Mouse (Mus musculus) MEL (cell line): Measurements from ENCODE around the gene AC134908.4.

Source experiments
- BHLHE40 ChIP-seq: IDR thresholded peaks from 2 replicates; pipeline ENCODE4 v1.6.1; 2012; ENCODE audit warnings: low read depth, mild to moderate bottlenecking, inconsistent platforms, low read length, improper control_type of control experiment, borderline replicate concordance
- CTCF ChIP-seq, 3 experiments: IDR thresholded peaks in 2 of 3; conservative IDR thresholded peaks in 1 of 3; 2 replicates each; pipeline ENCODE4 v1.5.1; 2011 to 2012; ENCODE audit warnings: low read length in 3 of 3, low read depth in 2 of 3, mild to moderate bottlenecking in 2 of 3, improper control_type of control experiment in 1 of 3, inconsistent platforms in 1 of 3, mixed read lengths in 1 of 3, moderate library complexity in 1 of 3; ENCODE audit not compliant: control insufficient read depth in 1 of 3, insufficient read depth in 1 of 3, poor library complexity in 1 of 3, severe bottlenecking in 1 of 3
- E2F4 ChIP-seq: IDR thresholded peaks from 2 replicates; pipeline ENCODE4 v1.6.1; 2011; ENCODE audit warnings: low read depth, low read length, improper control_type of control experiment, borderline replicate concordance
- GATA1 ChIP-seq: IDR thresholded peaks from 2 replicates; pipeline ENCODE4 v1.6.1; 2011; ENCODE audit warnings: low read depth, low read length, improper control_type of control experiment
- HCFC1 ChIP-seq: IDR thresholded peaks from 2 replicates; pipeline ENCODE4 v1.6.1; 2012; ENCODE audit warnings: low read depth, mild to moderate bottlenecking, inconsistent platforms, low read length, improper control_type of control experiment, moderate library complexity
- JUND ChIP-seq: IDR thresholded peaks from 2 replicates; pipeline ENCODE4 v1.6.1; 2011; ENCODE audit warnings: low read depth, mild to moderate bottlenecking, improper control_type of control experiment, low read length
- MAX ChIP-seq: IDR thresholded peaks from 2 replicates; pipeline ENCODE4 v1.6.1; 2011; ENCODE audit warnings: low read length, improper control_type of control experiment
- MYC ChIP-seq: IDR thresholded peaks from 2 replicates; pipeline ENCODE4 v1.6.1; 2011; ENCODE audit warnings: low read depth, mild to moderate bottlenecking, low read length, improper control_type of control experiment, moderate library complexity
- NRF1 ChIP-seq: IDR thresholded peaks from 2 replicates; pipeline ENCODE4 v1.6.1; 2014; ENCODE audit warnings: low read depth, mild to moderate bottlenecking, inconsistent platforms, low read length, improper control_type of control experiment, moderate library complexity; ENCODE audit not compliant: poor library complexity, insufficient read depth, severe bottlenecking
- POLR2A ChIP-seq, 2 experiments: IDR thresholded peaks; 2 replicates each; pipeline ENCODE4 v1.6.1; 2011 to 2012; ENCODE audit warnings: low read length in 2 of 2, mild to moderate bottlenecking in 2 of 2, control low read depth in 1 of 2, improper control_type of control experiment in 1 of 2, low read depth in 1 of 2, moderate library complexity in 1 of 2; ENCODE audit not compliant: control insufficient read depth in 1 of 2, insufficient read depth in 1 of 2, poor library complexity in 1 of 2
- POLR2AphosphoS2 ChIP-seq: IDR thresholded peaks from 2 replicates; pipeline ENCODE4 v1.6.1; 2011; ENCODE audit warnings: low read length, improper control_type of control experiment
- POLR2AphosphoS5 ChIP-seq: IDR thresholded peaks from 2 replicates; pipeline ENCODE4 v1.6.1; 2012; ENCODE audit warnings: low read depth, borderline replicate concordance, mild to moderate bottlenecking, inconsistent platforms, low read length, moderate library complexity, mixed read lengths
- RAD21 ChIP-seq: IDR thresholded peaks from 2 replicates; pipeline ENCODE4 v1.6.1; 2011; ENCODE audit warnings: mild to moderate bottlenecking, low read depth, low read length, improper control_type of control experiment
- TCF12 ChIP-seq: IDR thresholded peaks from 2 replicates; pipeline ENCODE4 v1.6.1; 2014; ENCODE audit warnings: low read depth, mild to moderate bottlenecking, inconsistent platforms, low read length, improper control_type of control experiment, moderate library complexity

DNA sequence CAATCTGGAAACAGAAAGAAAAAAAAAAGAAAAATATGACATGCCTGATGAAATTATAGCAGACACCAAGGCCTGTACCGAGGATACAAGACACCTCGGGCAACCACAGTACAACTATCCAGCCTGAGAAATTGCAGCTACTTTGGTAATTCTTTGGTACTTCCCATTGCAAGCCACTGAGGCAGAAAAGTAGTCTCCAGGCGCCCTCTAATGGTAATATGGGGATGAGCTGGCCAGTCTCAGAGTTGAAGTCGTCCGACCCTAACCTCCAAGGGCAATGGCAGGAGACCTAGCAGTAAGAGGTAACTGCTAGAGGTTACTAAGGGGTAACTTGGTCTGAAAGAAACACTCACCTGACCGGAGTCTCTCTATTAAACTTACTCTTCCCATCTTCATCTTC, 5.6 kb upstream of the AC134908.4 start:
- TF ChIP-seq GATA1 (no peak), CTCF (IDR thresholded peaks at IDR 0.05 in 2 of 3, conservative IDR thresholded peaks at IDR 0.05 in 1 of 3; ENCODE audit: control insufficient read depth in 1 of 3, insufficient read depth in 1 of 3, low read depth in 2 of 3, low read length in 3 of 3, poor library complexity in 1 of 3, severe bottlenecking in 1 of 3) (peak in 2 of 3 experiments; percentile 85 to 89), POLR2A (IDR thresholded peaks at IDR 0.05; ENCODE audit: control insufficient read depth in 1 of 2, insufficient read depth in 1 of 2, low read depth in 1 of 2, low read length in 2 of 2, poor library complexity in 1 of 2) (no peak), RAD21 (no peak; the same call in none of the 2 replicates), POLR2AphosphoS2 (no peak), NRF1 (0 out of 2 replicates have a peak, but pooled peaks have one; percentile 22), E2F4 (no peak), MYC (no peak), MAX (no peak), POLR2AphosphoS5 (no peak), JUND (no peak), HCFC1 (peak; percentile 63), BHLHE40 (peak; percentile 42; the same call in 1 of the 2 replicates), TCF12 (no peak)
